Mouse (Mus musculus): Measurements from ENCODE around the gene Alkal2. TPM values are rescaled to one million over a fixed set of nuclear protein-coding genes. Genes with fewer than 3 reads are reported as not detected.

Alkal2 gene
- total RNA-seq, 2 experiments from 2014 or later: 2.2 to 4.0 TPM

DNA sequence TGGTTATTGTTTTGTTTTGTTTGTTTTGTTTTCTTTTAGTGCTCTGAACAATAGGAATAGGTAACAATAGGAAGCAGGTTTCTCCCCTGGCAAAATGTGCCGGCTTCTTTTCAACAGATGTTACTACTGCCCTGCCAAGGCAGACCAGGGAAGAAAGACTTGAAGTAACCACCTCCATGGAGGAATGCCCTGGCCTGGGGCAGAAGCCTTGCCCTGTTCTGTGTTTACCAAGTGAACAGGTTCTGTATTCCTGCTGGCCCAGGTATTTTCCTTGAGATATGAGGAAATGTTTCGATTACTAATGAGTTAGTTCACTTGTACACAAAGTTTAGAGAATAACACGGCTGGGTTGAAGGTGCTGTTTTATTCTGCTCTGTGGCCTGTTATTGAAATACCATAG lies 28.7 kb downstream of the Alkal2 start:
- DNase-seq (ENCODE audit: low spot score in 2 of 2): no peak

DNA sequence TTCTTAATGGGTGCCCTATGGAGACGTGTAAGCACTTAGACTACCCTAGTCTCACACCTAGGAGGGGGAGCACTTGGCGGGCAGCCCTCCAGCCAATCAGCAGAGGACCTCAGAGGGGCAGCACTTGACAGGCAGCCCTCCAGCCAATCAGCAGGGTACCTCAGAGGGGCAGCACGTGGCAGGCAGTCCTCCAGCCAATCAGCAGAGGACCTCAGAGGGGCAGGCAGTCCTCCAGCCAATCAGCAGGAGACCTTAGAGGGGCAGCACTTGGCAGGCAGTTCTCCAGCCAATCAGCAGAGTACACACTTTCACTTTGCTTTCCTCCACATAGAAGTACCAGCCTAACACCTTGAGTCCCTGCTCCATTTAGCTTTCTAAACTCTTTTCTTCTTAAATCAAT lies 38.3 kb downstream of the Alkal2 start:
- DNase-seq (ENCODE audit: low spot score in 2 of 2): no peak

- DNase-seq (ENCODE audit: low spot score in 2 of 2): no peak
Observed at GRCm38 (mm10) chr12:30928182-30928581, 44.1 kb downstream of the Alkal2 start.

DNA sequence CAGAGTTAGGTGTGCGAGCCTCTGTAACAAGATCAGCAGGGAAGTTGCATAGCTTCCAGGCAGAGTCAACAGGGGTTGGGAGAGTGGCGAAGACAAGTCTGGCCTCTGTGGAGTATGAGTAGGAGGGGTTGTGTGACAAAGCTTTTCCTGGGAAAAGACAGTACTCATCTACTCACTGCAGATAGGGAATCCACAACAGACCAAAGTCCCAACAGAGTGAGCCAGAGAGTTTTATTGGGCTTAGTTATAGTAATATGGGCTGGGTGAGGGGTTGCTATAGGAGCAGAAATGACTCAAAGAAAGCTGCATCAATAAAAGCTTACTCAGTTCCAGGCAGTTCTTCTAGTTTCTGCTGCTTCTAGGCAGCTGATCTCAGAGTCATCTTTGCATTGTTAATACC lies 49.2 kb downstream of the Alkal2 start:
- DNase-seq (ENCODE audit: low spot score in 2 of 2): no peak

DNA sequence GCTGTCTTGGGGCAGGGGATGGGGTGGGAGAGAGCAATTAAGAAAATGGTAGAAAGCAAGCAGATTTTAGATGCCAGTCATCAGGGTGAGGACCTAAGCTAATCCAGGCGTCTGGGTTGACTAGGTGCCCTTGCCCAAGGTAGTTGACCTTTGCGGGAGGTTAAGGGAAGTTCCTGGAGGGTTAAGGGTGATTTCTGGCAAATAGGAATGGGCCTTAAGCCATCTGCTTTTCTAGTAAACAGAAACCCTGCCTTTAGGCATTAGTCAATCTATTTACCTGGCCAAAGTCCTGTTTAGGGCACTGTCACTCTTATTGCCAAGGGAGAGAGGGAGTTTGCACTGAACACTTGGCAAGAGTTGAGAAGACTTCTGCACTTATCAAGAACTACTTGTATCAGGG lies 52.8 kb downstream of the Alkal2 start:
- no peak for DNase-seq (ENCODE audit: low spot score in 2 of 2)

Other genes starting within 250 kb of the Alkal2 start
- gene Acp1, start 27.3 kb downstream of the Alkal2 start, total RNA-seq (2021): 10 to 100 TPM; 56.8 to 57.5 TPM
- gene Sh3yl1, start 27.3 kb downstream of the Alkal2 start, total RNA-seq (2021): 10 to 100 TPM; 13.8 to 14.0 TPM
- gene Fam110c, start 189.5 kb downstream of the Alkal2 start, total RNA-seq (2021): not detected